Mouse (Mus musculus): ENCODE measurements around the gene Rabggtb. TPM values are rescaled to one million over a fixed set of nuclear protein-coding genes. Genes with fewer than 3 reads are reported as not detected.

The Rabggtb gene
- total and polyA plus RNA-seq, 2 experiments from 2014 or later, result 62.5 to 68.5 TPM

- Histone ChIP-seq H3K4me3 (ENCODE audit: low read length) (no peak overlapping the region), H3K4me2 (ENCODE audit: low read depth, low read length) (no peak overlapping the region), H3K9ac (replicated peaks; ENCODE audit: low read length) (no peak overlapping the region), H3K4me1 (ENCODE audit: insufficient read depth, low read length) (peaks cover 9% of the 10 kb centered on the region; the same call in 1 of the 2 replicates), H3K27me3 (ENCODE audit: insufficient read depth, low read length) (no peaks in the 10 kb centered on the region), H3K27ac (no peak overlapping the region), H3K9me3 (ENCODE audit: low read length) (no peaks in the 10 kb centered on the region), H3K36me3 (ENCODE audit: insufficient read depth, low read length) (no peaks in the 10 kb centered on the region; the same call in 1 of the 2 replicates)
- no peak for ATAC-seq
- DNase-seq (ENCODE audit: low spot score), result no peak
- no peak for TF ChIP-seq CTCF (IDR thresholded peaks at IDR 0.05; ENCODE audit: low read depth)
- 96% methylated on average over 9 of the region's 9 CpGs for WGBS
Measured at GRCm38 (mm10) chr3:153940486-153940885, 27.7 kb upstream of the Rabggtb start.

DNA sequence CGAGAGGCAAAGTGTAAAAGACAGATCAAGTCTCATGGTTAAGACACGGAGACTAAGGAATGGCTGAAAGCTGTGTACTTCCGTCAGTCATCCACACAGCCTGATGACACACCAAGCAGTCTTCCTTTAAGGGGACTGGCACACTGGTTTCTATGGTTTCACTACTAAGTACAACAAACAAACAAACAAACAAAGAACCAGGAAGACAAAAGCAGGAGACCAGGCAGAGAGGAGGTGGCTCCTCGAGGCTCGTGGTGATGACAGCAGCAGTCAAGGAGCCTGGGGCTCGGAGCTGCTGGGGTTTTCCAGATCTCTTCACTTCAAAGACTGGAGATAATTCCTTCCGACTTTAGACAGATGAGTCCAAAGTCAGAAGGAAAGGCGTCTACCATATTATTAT lies 27.2 kb upstream of the Rabggtb start:
- no peak overlapping the region for H3K4me2 ChIP-seq (ENCODE audit: low read depth, low read length)
- H3K36me3 ChIP-seq (ENCODE audit: insufficient read depth, low read length), result no peaks in the 10 kb centered on the region; the same call in 1 of the 2 replicates
- WGBS, result 76% methylated on average over 8 of the region's 8 CpGs
- no peak overlapping the region for H3K27ac ChIP-seq
- no peaks in the 10 kb centered on the region for H3K27me3 ChIP-seq (ENCODE audit: insufficient read depth, low read length)
- H3K9me3 ChIP-seq (ENCODE audit: low read length), result no peaks in the 10 kb centered on the region
- no peak for TF ChIP-seq CTCF (IDR thresholded peaks at IDR 0.05; ENCODE audit: low read depth)
- H3K4me1 ChIP-seq (ENCODE audit: insufficient read depth, low read length), result peaks cover 9% of the 10 kb centered on the region; the same call in 1 of the 2 replicates
- DNase-seq (ENCODE audit: low spot score) (no peak), ATAC-seq (no peak)
- H3K9ac ChIP-seq (replicated peaks; ENCODE audit: low read length), result no peak overlapping the region
- H3K4me3 ChIP-seq (ENCODE audit: low read length), result no peak overlapping the region

DNA sequence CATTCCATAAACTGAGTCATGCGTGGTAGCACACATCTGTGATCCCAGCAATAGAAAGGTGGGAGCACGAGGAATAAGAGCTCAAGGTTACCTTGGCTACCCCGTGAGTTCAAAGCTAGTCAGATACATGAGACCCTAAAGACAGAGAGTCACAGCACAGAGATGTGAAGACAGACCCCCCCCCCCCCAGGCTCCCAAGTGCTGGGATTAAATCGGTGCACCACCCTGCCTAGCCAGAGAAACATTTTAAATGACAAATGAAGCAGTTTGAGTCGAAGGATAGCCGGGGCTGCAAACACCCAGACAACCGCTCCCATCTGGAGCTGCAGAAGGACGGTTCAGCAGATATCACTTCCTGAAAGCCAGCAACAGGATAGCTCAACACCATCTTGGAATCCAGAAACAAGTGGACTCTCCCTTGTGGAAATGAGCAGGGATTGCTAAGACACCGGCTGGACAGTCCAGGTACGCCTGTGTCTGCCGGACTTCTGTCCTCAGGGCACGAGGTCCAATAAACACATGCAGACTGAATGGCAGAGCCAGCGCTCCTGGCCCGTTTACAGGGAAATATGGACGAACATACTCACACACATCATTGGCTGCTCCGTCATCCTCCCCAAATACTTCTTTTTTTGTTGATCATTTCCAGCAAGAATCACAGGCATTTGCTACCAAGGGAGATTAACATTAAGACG lies 24.5 kb upstream of the Rabggtb start:
- H3K4me3 ChIP-seq (ENCODE audit: low read length), result no peak overlapping the region
- no peaks in the 10 kb centered on the region for H3K9me3 ChIP-seq (ENCODE audit: low read length)
- no peak for ATAC-seq
- WGBS, result 94% methylated on average over 17 of the region's 17 CpGs
- no peak for TF ChIP-seq CTCF (IDR thresholded peaks at IDR 0.05; ENCODE audit: low read depth)
- H3K27me3 ChIP-seq (ENCODE audit: insufficient read depth, low read length), result no peaks in the 10 kb centered on the region
- H3K9ac ChIP-seq (replicated peaks; ENCODE audit: low read length), result no peak overlapping the region
- no peak overlapping the region for H3K27ac ChIP-seq
- H3K4me2 ChIP-seq (ENCODE audit: low read depth, low read length), result no peak overlapping the region
- H3K4me1 ChIP-seq (ENCODE audit: insufficient read depth, low read length), result no peaks in the 10 kb centered on the region
- peaks cover 12% of the 10 kb centered on the region; the same call in 1 of the 2 replicates for H3K36me3 ChIP-seq (ENCODE audit: insufficient read depth, low read length)
- no peak for DNase-seq (ENCODE audit: low spot score)

GRCm38 (mm10) chr3:153935878-153936277 lies 23.1 kb upstream of the Rabggtb start:
- Histone ChIP-seq H3K4me2 (ENCODE audit: low read depth, low read length) (no peak overlapping the region), H3K27me3 (ENCODE audit: insufficient read depth, low read length) (no peaks in the 10 kb centered on the region), H3K9me3 (ENCODE audit: low read length) (no peaks in the 10 kb centered on the region), H3K4me3 (ENCODE audit: low read length) (no peak overlapping the region), H3K9ac (replicated peaks; ENCODE audit: low read length) (no peak overlapping the region), H3K27ac (no peak overlapping the region), H3K36me3 (ENCODE audit: insufficient read depth, low read length) (peaks cover 12% of the 10 kb centered on the region; the same call in 1 of the 2 replicates), H3K4me1 (ENCODE audit: insufficient read depth, low read length) (no peaks in the 10 kb centered on the region)
- WGBS, result 88% methylated on average over 9 of the region's 9 CpGs
- DNase-seq (ENCODE audit: low spot score), result no peak
- no peak for TF ChIP-seq CTCF (IDR thresholded peaks at IDR 0.05; ENCODE audit: low read depth)
- ATAC-seq, result no peak

DNA sequence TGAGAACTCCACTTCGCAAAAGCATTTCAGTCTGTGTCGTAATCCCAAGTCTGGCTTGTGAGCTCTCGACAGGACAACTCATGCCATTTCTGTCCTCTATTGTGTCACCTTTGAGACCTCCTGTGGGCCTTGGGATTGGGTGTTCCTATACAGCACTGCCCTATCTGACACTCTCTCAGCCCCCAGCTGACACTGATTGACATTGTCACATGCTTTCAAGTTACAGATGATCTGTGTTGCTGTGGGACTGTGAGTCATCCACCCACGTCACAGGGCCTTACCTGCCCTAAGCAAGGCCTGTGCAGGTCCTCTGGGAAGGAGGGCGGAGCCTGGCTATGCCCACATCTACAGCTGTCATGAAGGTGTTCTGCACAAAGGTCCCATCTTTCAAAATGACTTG lies 19.7 kb upstream of the Rabggtb start:
- no peaks in the 10 kb centered on the region for H3K27me3 ChIP-seq (ENCODE audit: insufficient read depth, low read length)
- no peaks in the 10 kb centered on the region for H3K4me1 ChIP-seq (ENCODE audit: insufficient read depth, low read length)
- WGBS, result 92% methylated on average over 5 of the region's 5 CpGs
- DNase-seq (ENCODE audit: low spot score) (no peak), ATAC-seq (no peak)
- peaks cover 12% of the 10 kb centered on the region; the same call in 1 of the 2 replicates for H3K36me3 ChIP-seq (ENCODE audit: insufficient read depth, low read length)
- no peak for TF ChIP-seq CTCF (IDR thresholded peaks at IDR 0.05; ENCODE audit: low read depth)
- H3K9me3 ChIP-seq (ENCODE audit: low read length), result no peaks in the 10 kb centered on the region
- no peak overlapping the region for H3K27ac ChIP-seq
- no peak overlapping the region for H3K4me3 ChIP-seq (ENCODE audit: low read length)
- no peak overlapping the region for H3K4me2 ChIP-seq (ENCODE audit: low read depth, low read length)
- no peak overlapping the region for H3K9ac ChIP-seq (replicated peaks; ENCODE audit: low read length)

GRCm38 (mm10) chr3:153929526-153929925 lies 16.7 kb upstream of the Rabggtb start:
- ATAC-seq, result no peak
- TF ChIP-seq CTCF (IDR thresholded peaks at IDR 0.05; ENCODE audit: low read depth), result no peak
- no peak for DNase-seq (ENCODE audit: low spot score)
- H3K9ac ChIP-seq (replicated peaks; ENCODE audit: low read length), result no peak overlapping the region
- no peaks in the 10 kb centered on the region for H3K4me1 ChIP-seq (ENCODE audit: insufficient read depth, low read length)
- no peak overlapping the region for H3K4me2 ChIP-seq (ENCODE audit: low read depth, low read length)
- no peak overlapping the region for H3K4me3 ChIP-seq (ENCODE audit: low read length)
- H3K27ac ChIP-seq, result no peak overlapping the region
- WGBS, result 96% methylated on average over 11 of the region's 11 CpGs
- peaks cover 15% of the 10 kb centered on the region; the same call in 1 of the 2 replicates for H3K36me3 ChIP-seq (ENCODE audit: insufficient read depth, low read length)
- H3K9me3 ChIP-seq (ENCODE audit: low read length), result no peaks in the 10 kb centered on the region
- no peaks in the 10 kb centered on the region for H3K27me3 ChIP-seq (ENCODE audit: insufficient read depth, low read length)

GRCm38 (mm10) chr3:153926333-153926732 lies 13.5 kb upstream of the Rabggtb start:
- Histone ChIP-seq H3K4me1 (ENCODE audit: insufficient read depth, low read length) (no peaks in the 10 kb centered on the region), H3K4me3 (ENCODE audit: low read length) (no peak overlapping the region), H3K27ac (no peak overlapping the region), H3K4me2 (ENCODE audit: low read depth, low read length) (no peak overlapping the region), H3K36me3 (ENCODE audit: insufficient read depth, low read length) (peaks cover 9% of the 10 kb centered on the region; the same call in 1 of the 2 replicates), H3K9me3 (ENCODE audit: low read length) (no peaks in the 10 kb centered on the region), H3K27me3 (ENCODE audit: insufficient read depth, low read length) (no peaks in the 10 kb centered on the region), H3K9ac (replicated peaks; ENCODE audit: low read length) (no peak overlapping the region)
- WGBS, result 89% methylated on average over 7 of the region's 7 CpGs
- TF ChIP-seq CTCF (IDR thresholded peaks at IDR 0.05; ENCODE audit: low read depth), result no peak
- DNase-seq (ENCODE audit: low spot score) (no peak), ATAC-seq (no peak)
